Mouse (Mus musculus): ENCODE data around the gene Xylt1. TPM values are rescaled to one million over a fixed set of nuclear protein-coding genes. Genes with fewer than 3 reads are reported as not detected.

Gene Xylt1
- polyA plus RNA-seq, 1 experiment from 2014 or later: 2.5 TPM

DNA sequence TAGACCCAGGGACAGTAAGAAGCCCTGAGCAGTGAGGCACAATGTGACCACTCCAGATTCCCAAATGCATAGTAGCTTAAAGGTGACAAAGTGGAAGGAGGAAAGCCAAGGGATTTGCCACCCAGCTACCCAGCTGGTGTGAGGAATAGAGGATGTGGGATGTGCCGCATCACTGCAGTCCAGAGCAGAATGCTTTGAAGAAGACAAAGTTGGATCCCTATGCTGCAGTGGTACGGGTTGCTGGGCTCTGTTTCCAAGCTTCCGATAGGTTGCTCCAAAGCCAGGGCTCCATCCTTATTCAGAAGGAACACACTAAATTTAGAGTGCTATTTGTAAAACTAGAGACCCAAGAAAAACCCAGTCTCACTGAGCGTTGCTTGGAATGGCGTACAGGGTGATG is 275.0 kb downstream of the Xylt1 start:
- H3K27ac ChIP-seq (ENCODE audit: low read length): no peak overlapping the region
- H3K27me3 ChIP-seq (ENCODE audit: control insufficient read depth, insufficient read depth, low read depth, low read length): no peaks in the 10 kb centered on the region
- no peak for ATAC-seq
- no peak overlapping the region for H3K9ac ChIP-seq (ENCODE audit: low read depth, low read length)
- no peaks in the 10 kb centered on the region for H3K9me3 ChIP-seq (replicated peaks; ENCODE audit: control insufficient read depth, low read length, poor library complexity, severe bottlenecking)
- no peaks in the 10 kb centered on the region for H3K36me3 ChIP-seq (ENCODE audit: control insufficient read depth, insufficient read depth, low read length)
- no peaks in the 10 kb centered on the region for H3K4me1 ChIP-seq (ENCODE audit: control insufficient read depth, insufficient read depth, low read length)
- H3K4me2 ChIP-seq (ENCODE audit: low read length): no peak overlapping the region
- no peak overlapping the region for H3K4me3 ChIP-seq (ENCODE audit: low read depth, low read length)
- WGBS: 99% methylated on average over 5 of the region's 5 CpGs

DNA sequence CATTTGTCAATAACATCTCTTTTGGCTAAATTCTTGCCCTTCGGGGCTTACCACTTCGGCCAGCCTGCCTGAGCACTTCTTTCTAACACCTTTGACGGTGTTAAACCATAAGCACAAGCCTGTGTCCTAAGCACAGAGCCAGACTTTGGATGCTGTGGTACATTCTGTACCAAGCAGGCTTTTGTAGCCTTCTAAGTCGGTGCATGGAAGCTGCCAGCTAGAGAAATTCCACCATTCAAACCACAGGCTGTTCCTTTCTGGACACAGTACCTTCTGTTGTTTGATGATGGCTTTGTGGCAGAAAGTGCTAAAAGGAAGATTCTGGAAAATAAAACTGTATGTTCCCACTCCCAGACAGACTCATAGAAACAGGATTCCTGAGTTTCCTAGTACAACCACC is 277.4 kb downstream of the Xylt1 start:
- Histone ChIP-seq H3K4me1 (ENCODE audit: control insufficient read depth, insufficient read depth, low read length) (no peaks in the 10 kb centered on the region), H3K36me3 (ENCODE audit: control insufficient read depth, insufficient read depth, low read length) (no peaks in the 10 kb centered on the region), H3K4me2 (ENCODE audit: low read length) (no peak overlapping the region), H3K4me3 (ENCODE audit: low read depth, low read length) (no peak overlapping the region), H3K9me3 (replicated peaks; ENCODE audit: control insufficient read depth, low read length, poor library complexity, severe bottlenecking) (no peaks in the 10 kb centered on the region), H3K27ac (ENCODE audit: low read length) (no peak overlapping the region), H3K27me3 (ENCODE audit: control insufficient read depth, insufficient read depth, low read depth, low read length) (no peaks in the 10 kb centered on the region), H3K9ac (ENCODE audit: low read depth, low read length) (no peak overlapping the region)
- ATAC-seq: no peak
- WGBS: 93% methylated on average over 4 of the region's 4 CpGs

DNA sequence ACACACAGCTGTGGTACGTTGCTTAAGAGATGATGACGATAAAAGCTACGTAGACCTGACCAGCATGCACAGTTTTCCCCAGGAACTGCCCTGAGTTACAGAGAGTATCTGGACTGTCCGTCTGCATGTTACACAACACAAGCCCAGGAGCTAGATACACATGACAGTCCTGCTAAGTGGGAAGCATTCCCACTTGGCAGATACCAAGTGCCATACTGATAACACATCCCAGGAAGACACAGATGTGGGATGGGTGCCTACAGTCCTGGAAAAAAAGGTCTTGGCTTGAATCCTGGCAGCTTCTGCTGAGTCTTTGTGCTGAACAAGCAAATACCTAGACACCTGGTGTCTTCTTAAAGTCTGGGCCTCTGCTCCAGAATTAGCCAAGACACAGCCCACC is 278.0 kb downstream of the Xylt1 start:
- no peaks in the 10 kb centered on the region for H3K4me1 ChIP-seq (ENCODE audit: control insufficient read depth, insufficient read depth, low read length)
- 89% methylated on average over 4 of the region's 4 CpGs for WGBS
- no peaks in the 10 kb centered on the region for H3K36me3 ChIP-seq (ENCODE audit: control insufficient read depth, insufficient read depth, low read length)
- no peak for ATAC-seq
- no peak overlapping the region for H3K4me2 ChIP-seq (ENCODE audit: low read length)
- H3K9me3 ChIP-seq (replicated peaks; ENCODE audit: control insufficient read depth, low read length, poor library complexity, severe bottlenecking): no peaks in the 10 kb centered on the region
- H3K9ac ChIP-seq (ENCODE audit: low read depth, low read length): no peak overlapping the region
- H3K4me3 ChIP-seq (ENCODE audit: low read depth, low read length): no peak overlapping the region
- no peaks in the 10 kb centered on the region for H3K27me3 ChIP-seq (ENCODE audit: control insufficient read depth, insufficient read depth, low read depth, low read length)
- H3K27ac ChIP-seq (ENCODE audit: low read length): no peak overlapping the region

DNA sequence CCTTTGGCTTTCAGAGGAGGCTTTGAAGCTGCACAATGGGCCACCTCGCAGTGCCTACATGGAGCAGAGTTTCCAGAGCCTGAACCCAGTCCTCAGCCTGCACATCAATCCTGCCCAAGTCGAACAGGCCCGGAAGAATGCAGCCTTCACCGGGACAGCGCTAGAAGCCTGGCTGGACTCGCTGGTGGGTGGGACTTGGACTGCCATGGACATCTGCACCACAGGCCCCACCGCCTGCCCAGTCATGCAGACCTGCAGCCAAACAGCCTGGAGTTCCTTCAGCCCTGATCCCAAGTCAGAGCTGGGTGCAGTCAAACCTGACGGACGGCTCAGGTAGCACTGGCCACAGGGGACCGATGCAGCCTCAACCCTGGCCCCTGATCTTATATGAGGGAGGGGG is 286.5 kb downstream of the Xylt1 start:
- no peaks in the 10 kb centered on the region for H3K4me1 ChIP-seq (ENCODE audit: control insufficient read depth, insufficient read depth, low read length)
- no peaks in the 10 kb centered on the region for H3K9me3 ChIP-seq (replicated peaks; ENCODE audit: control insufficient read depth, low read length, poor library complexity, severe bottlenecking)
- no peak overlapping the region for H3K4me3 ChIP-seq (ENCODE audit: low read depth, low read length)
- 92% methylated on average over 10 of the region's 10 CpGs for WGBS
- H3K36me3 ChIP-seq (ENCODE audit: control insufficient read depth, insufficient read depth, low read length): no peaks in the 10 kb centered on the region
- ATAC-seq: no peak
- no peaks in the 10 kb centered on the region for H3K27me3 ChIP-seq (ENCODE audit: control insufficient read depth, insufficient read depth, low read depth, low read length)
- no peak overlapping the region for H3K4me2 ChIP-seq (ENCODE audit: low read length)
- no peak overlapping the region for H3K27ac ChIP-seq (ENCODE audit: low read length)
- no peak overlapping the region for H3K9ac ChIP-seq (ENCODE audit: low read depth, low read length)

- Histone ChIP-seq H3K9ac (ENCODE audit: low read depth, low read length) (no peak overlapping the region), H3K4me1 (ENCODE audit: control insufficient read depth, insufficient read depth, low read length) (no peaks in the 10 kb centered on the region), H3K27ac (ENCODE audit: low read length) (no peak overlapping the region), H3K27me3 (ENCODE audit: control insufficient read depth, insufficient read depth, low read depth, low read length) (no peaks in the 10 kb centered on the region), H3K4me2 (ENCODE audit: low read length) (no peak overlapping the region), H3K4me3 (ENCODE audit: low read depth, low read length) (no peak overlapping the region), H3K36me3 (ENCODE audit: control insufficient read depth, insufficient read depth, low read length) (no peaks in the 10 kb centered on the region), H3K9me3 (replicated peaks; ENCODE audit: control insufficient read depth, low read length, poor library complexity, severe bottlenecking) (no peaks in the 10 kb centered on the region)
- WGBS: 84% methylated on average over 9 of the region's 9 CpGs
- ATAC-seq: no peak
Observed at GRCm38 (mm10) chr7:117668226-117668625, 287.4 kb downstream of the Xylt1 start.

DNA sequence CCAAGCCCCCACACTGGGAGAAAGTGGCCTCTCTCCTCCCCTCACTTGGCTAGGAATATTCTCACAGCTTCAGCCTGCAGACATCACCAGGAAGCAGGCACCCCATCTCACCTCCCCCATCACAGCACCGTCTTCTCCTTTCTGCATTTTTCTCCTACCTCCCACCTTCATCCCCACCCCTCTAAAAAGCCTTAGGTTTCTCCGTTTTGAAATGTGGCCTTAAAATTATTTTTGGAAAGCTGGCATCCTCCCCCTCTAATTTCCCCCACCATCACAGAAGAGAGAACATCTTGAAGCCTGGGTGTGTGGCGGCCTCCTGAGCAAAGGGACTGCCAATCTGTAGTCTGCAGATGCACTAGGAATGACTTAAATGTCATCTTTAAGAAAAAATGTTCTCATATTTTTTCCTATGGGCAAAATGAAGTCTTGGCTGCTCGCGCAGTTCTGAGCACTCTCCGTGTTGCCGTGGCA is 291.4 kb downstream of the Xylt1 start:
- no peaks in the 10 kb centered on the region for H3K4me1 ChIP-seq (ENCODE audit: control insufficient read depth, insufficient read depth, low read length)
- H3K36me3 ChIP-seq (ENCODE audit: control insufficient read depth, insufficient read depth, low read length): no peaks in the 10 kb centered on the region
- no peak overlapping the region for H3K9ac ChIP-seq (ENCODE audit: low read depth, low read length)
- ATAC-seq: no peak
- H3K27me3 ChIP-seq (ENCODE audit: control insufficient read depth, insufficient read depth, low read depth, low read length): no peaks in the 10 kb centered on the region
- no peaks in the 10 kb centered on the region for H3K9me3 ChIP-seq (replicated peaks; ENCODE audit: control insufficient read depth, low read length, poor library complexity, severe bottlenecking)
- WGBS: 88% methylated on average over 7 of the region's 7 CpGs
- no peak overlapping the region for H3K4me3 ChIP-seq (ENCODE audit: low read depth, low read length)
- H3K4me2 ChIP-seq (ENCODE audit: low read length): no peak overlapping the region
- no peak overlapping the region for H3K27ac ChIP-seq (ENCODE audit: low read length)

- no peak overlapping the region for H3K4me3 ChIP-seq (ENCODE audit: low read depth, low read length)
- no peaks in the 10 kb centered on the region for H3K27me3 ChIP-seq (ENCODE audit: control insufficient read depth, insufficient read depth, low read depth, low read length)
- no peak overlapping the region for H3K4me2 ChIP-seq (ENCODE audit: low read length)
- peak; percentile 91 for ATAC-seq
- H3K9me3 ChIP-seq (replicated peaks; ENCODE audit: control insufficient read depth, low read length, poor library complexity, severe bottlenecking): no peaks in the 10 kb centered on the region
- WGBS: 7% methylated on average over 5 of the region's 5 CpGs
- no peak overlapping the region for H3K9ac ChIP-seq (ENCODE audit: low read depth, low read length)
- H3K27ac ChIP-seq (ENCODE audit: low read length): peak overlapping the region; percentile 39; the same call in 1 of the 2 replicates
- peaks cover 8% of the 10 kb centered on the region; the same call in 1 of the 2 replicates for H3K4me1 ChIP-seq (ENCODE audit: control insufficient read depth, insufficient read depth, low read length)
- H3K36me3 ChIP-seq (ENCODE audit: control insufficient read depth, insufficient read depth, low read length): no peaks in the 10 kb centered on the region
Observed at GRCm38 (mm10) chr7:117686120-117686996, 305.6 kb downstream of the Xylt1 start.

DNA sequence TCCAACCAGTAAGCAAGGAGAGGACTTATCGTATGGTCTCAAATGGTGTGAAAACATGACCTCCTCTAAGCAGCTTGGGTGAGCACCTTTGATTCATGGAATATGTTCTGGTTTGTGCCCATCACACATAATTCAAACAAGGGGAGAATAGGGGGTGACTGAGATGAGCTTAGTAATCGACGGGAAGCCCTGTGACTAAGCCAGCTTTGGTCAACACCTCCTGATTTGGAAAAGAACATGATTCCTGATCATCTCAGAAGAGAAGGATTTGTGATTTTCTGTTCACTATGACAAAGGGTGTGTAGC is 306.2 kb downstream of the Xylt1 start:
- Histone ChIP-seq H3K27me3 (ENCODE audit: control insufficient read depth, insufficient read depth, low read depth, low read length) (no peaks in the 10 kb centered on the region), H3K4me1 (ENCODE audit: control insufficient read depth, insufficient read depth, low read length) (peaks cover 8% of the 10 kb centered on the region; the same call in 1 of the 2 replicates), H3K9ac (ENCODE audit: low read depth, low read length) (no peak overlapping the region), H3K27ac (ENCODE audit: low read length) (no peak overlapping the region), H3K9me3 (replicated peaks; ENCODE audit: control insufficient read depth, low read length, poor library complexity, severe bottlenecking) (no peaks in the 10 kb centered on the region), H3K36me3 (ENCODE audit: control insufficient read depth, insufficient read depth, low read length) (no peaks in the 10 kb centered on the region), H3K4me2 (ENCODE audit: low read length) (no peak overlapping the region), H3K4me3 (ENCODE audit: low read depth, low read length) (no peak overlapping the region)
- 26% methylated on average over 3 of the region's 3 CpGs for WGBS
- no peak for ATAC-seq

DNA sequence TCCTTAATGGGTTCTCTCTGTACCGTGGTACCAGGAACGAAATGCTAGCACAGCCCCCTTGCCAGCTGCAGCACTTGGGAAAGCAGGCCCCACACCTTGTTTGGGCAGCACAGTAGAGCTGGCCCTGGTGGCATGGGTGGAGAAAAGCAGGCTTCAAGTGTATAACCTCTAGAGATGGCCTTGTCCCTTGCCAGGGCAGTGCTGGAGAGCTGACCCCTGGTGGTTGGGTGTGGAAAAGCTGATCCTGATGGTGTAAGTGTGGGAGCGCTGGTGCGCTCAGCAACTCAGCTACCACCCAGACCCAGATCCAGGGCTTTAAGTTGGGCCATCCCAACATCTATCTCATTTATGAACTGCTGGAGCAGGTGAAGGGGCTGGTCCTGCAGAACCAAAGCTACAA is 314.8 kb downstream of the Xylt1 start:
- no peak overlapping the region for H3K4me3 ChIP-seq (ENCODE audit: low read depth, low read length)
- H3K9ac ChIP-seq (ENCODE audit: low read depth, low read length): no peak overlapping the region
- no peak for ATAC-seq
- no peaks in the 10 kb centered on the region for H3K9me3 ChIP-seq (replicated peaks; ENCODE audit: control insufficient read depth, low read length, poor library complexity, severe bottlenecking)
- no peaks in the 10 kb centered on the region for H3K36me3 ChIP-seq (ENCODE audit: control insufficient read depth, insufficient read depth, low read length)
- peaks cover 15% of the 10 kb centered on the region; the same call in 1 of the 2 replicates for H3K4me1 ChIP-seq (ENCODE audit: control insufficient read depth, insufficient read depth, low read length)
- no peaks in the 10 kb centered on the region for H3K27me3 ChIP-seq (ENCODE audit: control insufficient read depth, insufficient read depth, low read depth, low read length)
- no peak overlapping the region for H3K4me2 ChIP-seq (ENCODE audit: low read length)
- WGBS: 88% methylated on average over 4 of the region's 4 CpGs
- no peak overlapping the region for H3K27ac ChIP-seq (ENCODE audit: low read length)
